Mouse (Mus musculus): ENCODE data around the gene B4gat1.
A peak's percentile ranks its signal among the peaks of the same experiment; 100 is the strongest.

B4gat1 gene

GRCm38 (mm10) chr19:5036577-5036976 is 2.0 kb upstream of the B4gat1 start:
- DNase-seq = no peak

- DNase-seq = peak; percentile 84
These were observed 701 bp upstream of the B4gat1 start for GRCm38 (mm10) chr19:5037678-5038571.

GRCm38 (mm10) chr19:5039301-5040114 is 882 bp downstream of the B4gat1 start:
- no peak for DNase-seq

- DNase-seq = peak; percentile 87
These were observed 2.4 kb downstream of the B4gat1 start, which contains the start of gene Brms1 for GRCm38 (mm10) chr19:5040862-5041523. Gene Brms1 (plus strand): TSS chr19:5041354.

- DNase-seq = no peak
These were observed 3.0 kb downstream of the B4gat1 start for GRCm38 (mm10) chr19:5041588-5041987.

GRCm38 (mm10) chr19:5045531-5045930 is 6.9 kb downstream of the B4gat1 start:
- no peak for DNase-seq

- no peak for DNase-seq
These were observed 9.8 kb downstream of the B4gat1 start for GRCm38 (mm10) chr19:5048138-5049056.

- no peak for DNase-seq
These were observed 10.7 kb downstream of the B4gat1 start for GRCm38 (mm10) chr19:5049325-5049724.

- peak; percentile 26 for DNase-seq
These were observed 11.7 kb downstream of the B4gat1 start, which contains the start of gene Rin1 for GRCm38 (mm10) chr19:5050047-5050905. Gene Rin1 (plus strand): TSS chr19:5050481.

- DNase-seq = peak; percentile 17
These were observed 12.4 kb downstream of the B4gat1 start for GRCm38 (mm10) chr19:5051031-5051430.

GRCm38 (mm10) chr19:5051515-5051914 is 12.9 kb downstream of the B4gat1 start:
- no peak for DNase-seq

GRCm38 (mm10) chr19:5052166-5052822 is 13.7 kb downstream of the B4gat1 start:
- no peak for DNase-seq

- no peak for DNase-seq
These were observed 14.2 kb downstream of the B4gat1 start for GRCm38 (mm10) chr19:5052853-5053252.

- DNase-seq = peak; percentile 71
These were observed 15.3 kb downstream of the B4gat1 start for GRCm38 (mm10) chr19:5053909-5054308.

- peak; percentile 42 for DNase-seq
These were observed 17.6 kb downstream of the B4gat1 start for GRCm38 (mm10) chr19:5056251-5056650.

- no peak for DNase-seq
These were observed 19.5 kb downstream of the B4gat1 start for GRCm38 (mm10) chr19:5057876-5058775.

GRCm38 (mm10) chr19:5058801-5059771 is 20.5 kb downstream of the B4gat1 start:
- DNase-seq = peak; percentile 38
